Mouse (Mus musculus): Measurements from ENCODE around the gene Enthd1. TPM values are rescaled to one million over a fixed set of nuclear protein-coding genes. Genes with fewer than 3 reads are reported as not detected.

Enthd1 gene
- polyA plus RNA-seq, 1 experiment, result not detected

DNA sequence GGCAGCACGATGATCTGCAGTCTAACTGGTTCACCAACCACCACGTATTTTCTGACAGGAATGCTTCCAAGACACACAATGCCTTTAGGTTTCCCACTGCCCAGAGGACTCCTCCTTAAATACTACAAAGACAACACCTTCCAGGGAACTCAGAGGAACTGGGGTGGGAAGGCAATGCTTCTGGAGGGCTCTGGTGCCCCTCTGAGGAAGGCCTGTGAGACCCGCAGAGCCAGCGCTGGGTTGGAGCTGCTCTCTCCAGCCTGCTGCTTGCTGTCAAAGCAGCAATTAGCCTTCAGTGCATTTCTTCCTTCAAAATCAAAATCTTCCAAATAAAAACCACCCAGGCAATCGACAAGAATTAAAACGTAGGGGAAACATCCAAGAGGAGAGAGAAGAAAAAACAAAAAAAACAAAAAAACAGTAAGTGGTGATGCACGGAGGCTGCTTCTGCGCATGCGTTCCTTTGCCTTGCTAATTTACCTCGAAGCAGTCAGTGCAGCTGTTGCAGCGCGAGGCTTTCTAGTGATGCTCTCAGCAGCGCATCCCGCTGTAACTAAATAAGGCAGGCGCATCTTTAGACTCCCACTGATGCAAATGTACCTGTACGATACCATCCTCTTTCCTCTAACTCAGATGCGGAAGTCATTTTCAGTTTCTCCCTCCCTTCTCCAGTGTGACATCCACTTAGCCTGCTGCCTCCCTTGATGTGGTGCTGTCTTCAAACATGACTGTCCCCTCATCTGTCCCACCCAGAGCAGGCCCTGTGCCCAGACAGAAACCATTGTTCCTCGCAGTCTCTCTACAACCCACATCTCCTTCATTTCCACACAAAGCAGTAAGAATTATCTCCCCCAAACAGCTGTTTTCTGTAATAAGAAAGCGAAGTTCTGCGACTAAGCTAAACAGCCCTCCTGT is 34.7 kb downstream of the Enthd1 start:
- no peak for TF ChIP-seq GATA1 (IDR thresholded peaks at IDR 0.05; ENCODE audit: low read length)

DNA sequence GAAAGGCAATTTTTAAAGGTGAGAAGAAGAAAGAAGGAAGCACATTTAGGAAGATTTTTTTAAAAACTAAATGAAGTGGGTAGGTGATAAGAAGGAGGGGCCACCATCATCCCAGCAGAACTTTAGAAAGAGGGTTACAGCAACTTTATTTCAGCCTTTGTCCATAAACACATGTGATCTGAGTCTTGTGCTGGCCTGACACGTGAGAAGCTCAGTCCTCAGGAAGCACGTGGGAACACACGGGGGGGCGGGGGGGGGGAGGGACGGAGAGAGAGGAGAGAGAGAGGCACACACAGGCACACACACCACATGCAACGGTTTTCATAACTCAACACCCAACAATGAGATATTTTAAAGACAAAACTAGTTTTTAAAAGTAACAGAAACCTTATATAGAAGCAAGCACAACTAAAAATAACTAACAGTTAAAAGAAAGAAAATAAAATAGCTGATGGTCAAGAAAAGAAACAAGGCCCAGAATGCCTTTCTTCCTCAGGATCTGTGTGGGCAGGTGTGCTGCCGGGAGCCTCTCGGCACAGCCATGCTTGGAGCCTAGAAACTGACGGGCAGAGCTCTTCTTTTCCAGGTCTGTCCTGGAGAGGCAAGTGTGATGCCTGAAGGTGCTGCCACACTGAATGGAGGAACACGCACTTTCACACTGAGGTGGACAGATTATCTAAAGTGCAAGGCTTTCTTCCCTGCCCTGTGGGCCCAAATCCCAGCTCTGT is 43.1 kb downstream of the Enthd1 start:
- no peak for TF ChIP-seq GATA1 (IDR thresholded peaks at IDR 0.05; ENCODE audit: low read length)

DNA sequence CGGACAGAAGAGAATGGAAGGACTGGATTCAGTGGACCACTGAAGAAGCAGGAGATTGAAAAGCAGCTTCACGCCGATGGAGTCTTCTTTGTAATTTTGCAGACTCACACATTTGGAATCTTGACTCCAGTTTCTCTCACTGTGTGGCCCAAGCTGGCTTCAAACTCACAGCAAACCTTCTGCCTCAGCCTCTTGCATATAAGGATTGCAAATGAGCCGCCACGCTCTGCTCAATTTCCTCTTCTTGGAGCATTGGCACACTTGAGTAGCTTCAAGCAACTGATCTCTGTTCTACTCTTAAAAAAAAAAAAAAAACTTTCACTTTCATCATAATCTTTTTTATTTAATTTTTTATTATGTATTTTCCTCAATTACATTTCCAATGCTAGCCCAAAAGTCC is 45.0 kb downstream of the Enthd1 start:
- TF ChIP-seq GATA1 (IDR thresholded peaks at IDR 0.05; ENCODE audit: low read length), result no peak

DNA sequence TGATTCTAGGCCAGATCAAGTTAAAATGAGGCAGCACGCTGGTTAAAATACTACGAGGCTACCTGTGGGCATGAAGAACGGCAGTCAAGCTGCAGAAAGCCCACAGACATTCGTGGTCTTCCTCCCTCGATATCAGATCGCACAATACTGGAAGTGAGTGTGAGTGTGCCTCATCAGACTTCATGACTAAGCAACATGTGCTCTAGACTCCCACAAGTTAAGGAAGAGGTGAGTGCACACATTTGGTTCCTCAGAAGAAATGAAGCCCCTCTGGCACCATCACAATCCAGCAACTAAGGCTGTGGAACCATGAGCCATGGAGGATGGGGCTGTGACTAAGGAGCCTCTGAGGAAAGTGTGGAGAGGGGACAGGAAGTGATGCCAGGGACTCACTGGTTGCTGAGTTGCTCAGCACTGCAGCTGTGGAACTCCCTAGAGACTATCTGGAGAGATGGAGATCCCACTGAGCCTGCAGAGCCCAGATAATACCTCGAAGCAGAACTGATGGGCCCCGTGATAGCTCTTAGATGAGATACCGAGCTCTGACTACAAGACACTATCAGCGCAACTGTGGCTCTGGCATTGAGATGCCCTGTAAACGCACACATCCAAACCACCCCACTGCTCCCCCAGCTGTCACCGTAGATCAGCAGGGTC is 46.3 kb downstream of the Enthd1 start:
- peak; percentile 17 for TF ChIP-seq GATA1 (IDR thresholded peaks at IDR 0.05; ENCODE audit: low read length)

DNA sequence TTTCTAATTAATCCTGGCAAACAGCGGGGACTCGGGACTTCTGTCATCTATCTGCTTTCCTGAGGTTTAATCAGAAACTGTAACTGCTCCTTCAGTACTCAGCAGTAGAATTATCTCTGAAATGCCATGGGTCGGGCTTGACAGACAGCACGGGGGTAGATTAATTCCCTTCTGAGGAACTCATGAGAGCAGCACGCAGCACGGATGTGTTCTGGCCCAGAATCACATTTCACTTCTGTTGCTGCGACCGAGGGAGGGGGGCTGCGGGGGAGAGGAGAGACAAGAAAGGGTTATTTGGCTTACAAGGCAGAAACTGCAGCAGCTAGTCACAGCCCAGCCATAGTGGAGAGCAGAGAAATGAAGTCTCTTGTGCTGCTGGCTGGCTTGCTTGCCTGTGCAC is 47.0 kb downstream of the Enthd1 start:
- TF ChIP-seq GATA1 (IDR thresholded peaks at IDR 0.05; ENCODE audit: low read length), result no peak

- no peak for TF ChIP-seq GATA1 (IDR thresholded peaks at IDR 0.05; ENCODE audit: low read length)
Measured at GRCm38 (mm10) chr15:80516525-80516924, 48.4 kb downstream of the Enthd1 start.

GRCm38 (mm10) chr15:80505086-80505485 is 59.9 kb downstream of the Enthd1 start:
- TF ChIP-seq GATA1 (IDR thresholded peaks at IDR 0.05; ENCODE audit: low read length), result no peak

DNA sequence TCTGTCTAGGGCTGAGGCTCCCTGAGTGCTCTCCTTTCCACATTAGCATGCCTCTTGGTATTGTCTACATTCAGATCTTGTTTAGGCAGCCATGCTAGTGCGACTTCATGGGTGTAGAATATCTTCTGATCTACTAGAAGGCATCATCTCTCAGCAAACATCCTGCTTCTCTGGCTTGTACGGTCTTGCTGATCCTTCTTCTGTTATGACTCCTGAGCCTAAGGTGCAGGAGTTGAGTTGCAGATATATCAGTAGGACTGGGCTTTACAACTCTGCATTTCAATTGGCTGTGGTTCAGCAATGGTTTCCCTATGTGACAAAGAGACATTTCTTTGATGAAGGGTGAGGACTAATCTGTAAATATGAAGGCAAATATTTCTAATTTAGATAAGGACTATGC is 62.2 kb downstream of the Enthd1 start:
- no peak for TF ChIP-seq GATA1 (IDR thresholded peaks at IDR 0.05; ENCODE audit: low read length)

DNA sequence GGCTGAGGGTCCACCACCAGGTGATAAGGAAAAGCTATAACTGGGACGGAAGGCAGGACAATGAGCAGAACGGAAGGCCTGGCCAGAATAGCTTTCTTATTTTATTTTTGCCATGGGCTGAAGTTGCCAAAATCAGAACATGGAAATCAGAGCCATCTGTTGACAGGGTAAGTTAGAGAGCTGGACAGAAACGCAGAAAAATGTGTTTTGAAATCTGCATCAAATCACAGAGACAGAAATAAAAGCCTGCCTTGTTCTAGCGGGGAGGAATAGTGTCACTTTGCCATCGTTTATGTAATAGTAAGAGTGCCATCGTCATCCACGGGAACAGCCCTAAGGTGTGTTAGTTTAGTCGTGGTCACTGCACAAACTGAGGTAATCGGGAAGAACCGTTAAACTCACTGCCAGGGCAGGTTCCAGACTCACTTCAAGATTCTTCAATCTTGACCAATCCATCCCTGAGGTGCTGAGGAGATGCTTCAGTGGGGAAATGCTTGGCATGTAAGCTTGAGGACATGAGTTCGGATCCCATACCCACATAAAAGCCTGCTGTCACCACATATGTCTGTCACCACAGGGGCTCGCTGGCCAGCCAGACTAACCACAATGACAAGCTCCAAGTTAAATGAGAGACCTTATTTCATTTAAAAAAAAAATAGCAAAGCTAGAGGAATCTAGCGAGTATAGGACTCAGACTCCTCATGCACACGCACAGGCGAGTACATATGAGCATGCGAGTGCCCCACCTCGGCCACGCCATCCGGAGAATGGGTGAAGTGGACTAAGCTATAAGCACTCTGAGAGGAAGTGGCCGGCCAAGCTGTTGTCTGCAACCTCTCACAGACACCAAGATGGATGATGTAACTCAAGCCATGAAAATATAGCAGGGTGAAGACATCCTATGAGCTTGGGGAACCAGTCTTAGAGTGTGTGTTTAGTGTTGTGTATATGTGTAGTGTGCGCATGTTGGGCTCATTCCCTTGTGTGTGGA is 63.6 kb downstream of the Enthd1 start:
- TF ChIP-seq GATA1 (IDR thresholded peaks at IDR 0.05; ENCODE audit: low read length), result no peak

DNA sequence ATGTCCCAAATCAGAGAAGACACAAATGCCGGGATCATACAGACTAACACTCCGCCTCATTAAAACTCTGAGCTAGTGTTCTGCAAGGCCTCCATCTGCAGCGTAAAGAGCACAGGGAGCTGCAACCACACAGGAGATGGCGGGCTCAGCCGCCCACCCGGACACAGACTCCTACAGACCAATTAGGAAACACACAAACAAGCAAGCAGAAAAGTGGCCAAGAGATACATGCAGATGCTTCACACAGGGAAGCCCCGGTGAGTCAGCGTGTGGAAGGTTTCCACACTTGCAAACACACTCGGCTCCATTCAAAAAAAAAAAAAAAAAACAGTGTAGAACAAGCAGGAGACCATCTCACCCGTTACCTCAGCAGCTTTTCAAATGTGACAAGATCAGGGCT is 64.5 kb downstream of the Enthd1 start:
- no peak for TF ChIP-seq GATA1 (IDR thresholded peaks at IDR 0.05; ENCODE audit: low read length)

DNA sequence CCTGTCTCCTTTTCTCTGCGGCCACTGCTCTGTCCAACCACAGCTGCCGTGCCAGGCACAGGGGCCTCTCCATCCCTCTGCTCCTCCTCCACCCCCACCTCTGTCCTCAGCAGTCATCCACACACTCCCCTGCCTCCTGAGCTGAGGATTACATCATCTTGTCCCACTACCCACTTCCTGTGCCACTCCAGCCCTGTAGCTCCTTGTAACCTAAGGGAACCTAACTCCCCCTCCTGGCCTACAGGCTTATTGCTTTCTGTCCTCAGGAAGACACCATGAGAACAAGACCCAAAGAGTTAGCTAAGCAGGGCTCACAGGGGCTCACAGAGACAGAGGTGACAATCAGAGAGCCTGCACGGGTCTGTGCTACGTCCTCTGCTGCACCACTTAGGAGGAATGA is 73.5 kb downstream of the Enthd1 start:
- no peak for TF ChIP-seq GATA1 (IDR thresholded peaks at IDR 0.05; ENCODE audit: low read length)

DNA sequence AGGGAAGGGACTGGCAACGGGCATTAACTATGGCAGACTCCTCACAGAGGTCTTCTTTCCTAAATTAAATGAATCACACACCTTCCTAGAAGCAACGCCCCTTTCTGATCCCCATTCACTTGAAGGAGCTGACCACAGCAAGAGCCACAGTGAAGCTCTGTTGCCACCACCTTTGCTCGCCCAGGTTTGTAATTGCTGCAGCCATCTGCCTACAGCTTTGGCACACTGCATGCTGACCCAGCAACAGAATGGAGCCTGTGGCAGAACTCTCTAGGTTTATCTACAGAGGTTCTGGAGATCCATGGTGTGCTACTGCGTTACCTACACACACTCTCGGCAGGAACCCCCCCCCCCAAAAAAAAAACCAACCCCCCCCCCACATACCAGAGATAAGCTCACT is 74.8 kb downstream of the Enthd1 start:
- no peak for TF ChIP-seq GATA1 (IDR thresholded peaks at IDR 0.05; ENCODE audit: low read length)

DNA sequence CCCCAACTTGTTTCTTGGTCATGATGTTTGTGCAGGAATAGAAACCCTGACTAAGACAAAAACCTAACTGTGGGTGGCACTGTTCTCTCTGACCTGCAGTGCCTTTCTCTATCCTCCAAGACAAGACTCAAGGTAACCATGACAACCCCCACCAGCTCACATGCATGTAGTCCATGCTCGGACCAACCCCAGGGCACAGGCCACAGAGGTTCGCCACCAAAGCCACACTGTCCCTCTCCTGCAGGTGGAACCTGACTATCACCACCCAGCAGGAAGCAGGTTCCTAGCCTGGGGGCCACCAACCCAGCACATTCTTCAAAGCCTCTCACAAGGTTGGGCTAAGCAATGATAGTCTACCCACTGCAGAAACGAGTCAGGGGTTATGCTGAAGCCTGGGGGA is 76.3 kb downstream of the Enthd1 start:
- TF ChIP-seq GATA1 (IDR thresholded peaks at IDR 0.05; ENCODE audit: low read length), result no peak

- TF ChIP-seq GATA1 (IDR thresholded peaks at IDR 0.05; ENCODE audit: low read length), result no peak
Measured at GRCm38 (mm10) chr15:80485601-80486000, 79.4 kb downstream of the Enthd1 start.
